Mouse (Mus musculus) NIH3T3 (cell line): ENCODE data around the gene Gm44596.

Experiments
- DNase-seq: peaks from one replicate; pipeline ENCODE4 v3.0.0-alpha.2; 2012; ENCODE audit warnings: low read depth

Gm44596 gene

GRCm38 (mm10) chr6:128375192-128375591 is at the start of gene Gm44596, which contains the start of gene Tex52:
Gene Gm44596 (plus strand): TSS chr6:128375503.
Gene Tex52 (plus strand): TSS chr6:128375456.
- DNase-seq: no peak

DNA sequence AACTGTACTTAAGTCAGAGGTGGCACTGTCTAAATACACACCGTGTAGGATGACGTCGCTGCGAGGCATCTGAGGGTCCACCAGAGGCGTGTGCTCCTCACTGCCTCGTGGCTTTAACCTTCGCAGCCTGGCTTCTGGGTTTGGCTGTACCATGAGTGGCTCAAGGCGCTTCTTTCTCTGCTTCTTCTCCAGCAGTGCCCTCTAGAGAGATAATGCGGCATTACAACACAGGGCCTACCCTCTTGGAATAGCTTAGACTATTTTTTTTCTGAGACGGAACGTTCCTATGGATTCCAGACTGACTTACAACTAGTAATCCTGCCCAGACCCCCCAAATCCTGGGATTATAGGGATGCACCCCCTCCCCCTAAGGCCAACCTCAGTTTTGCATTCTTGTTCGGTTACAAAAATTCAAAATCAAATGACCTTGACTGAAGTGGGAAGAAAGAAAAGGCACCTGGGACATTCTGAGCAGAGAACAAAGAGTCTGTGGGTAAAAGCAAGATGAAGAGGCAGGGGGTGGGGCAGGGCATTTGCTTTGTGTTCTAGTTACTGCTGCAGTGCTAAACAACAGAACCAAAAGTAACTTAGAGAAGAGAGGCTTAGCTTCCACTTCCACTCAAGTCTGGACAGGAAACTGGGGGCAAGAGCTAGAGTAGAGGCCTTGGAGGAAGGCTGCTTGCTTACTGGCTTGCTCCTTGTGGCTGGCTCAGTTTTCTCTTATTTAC is 40.7 kb upstream of the Gm44596 start:
- DNase-seq: peak; percentile 81

DNA sequence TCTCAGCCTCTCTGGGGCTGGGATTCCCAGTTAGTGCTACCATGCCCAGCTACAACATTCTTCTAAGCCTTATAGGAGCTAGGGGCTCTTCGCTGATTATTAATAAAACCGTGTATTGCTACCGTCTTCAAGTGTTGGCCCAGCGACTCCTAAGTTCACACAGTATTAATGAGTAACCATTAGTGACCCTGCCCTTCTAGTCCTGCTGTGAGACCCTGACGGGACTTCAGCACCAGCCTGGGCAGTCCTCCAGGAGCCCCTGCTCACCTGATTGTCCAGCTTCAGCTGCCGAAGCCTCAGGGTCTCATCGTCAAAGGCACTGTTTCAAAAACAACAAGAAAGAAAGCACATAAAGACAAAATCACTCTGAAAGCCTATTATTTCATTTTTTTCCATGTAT is 37.8 kb upstream of the Gm44596 start:
- no peak for DNase-seq

GRCm38 (mm10) chr6:128338876-128339275 is 36.4 kb upstream of the Gm44596 start:
- DNase-seq: no peak

- DNase-seq: peak; percentile 65
Observed at GRCm38 (mm10) chr6:128341956-128342723, 33.2 kb upstream of the Gm44596 start.

- DNase-seq: no peak
Observed at GRCm38 (mm10) chr6:128345623-128346022, 29.7 kb upstream of the Gm44596 start.

- no peak for DNase-seq
Observed at GRCm38 (mm10) chr6:128346782-128347181, 28.5 kb upstream of the Gm44596 start.

DNA sequence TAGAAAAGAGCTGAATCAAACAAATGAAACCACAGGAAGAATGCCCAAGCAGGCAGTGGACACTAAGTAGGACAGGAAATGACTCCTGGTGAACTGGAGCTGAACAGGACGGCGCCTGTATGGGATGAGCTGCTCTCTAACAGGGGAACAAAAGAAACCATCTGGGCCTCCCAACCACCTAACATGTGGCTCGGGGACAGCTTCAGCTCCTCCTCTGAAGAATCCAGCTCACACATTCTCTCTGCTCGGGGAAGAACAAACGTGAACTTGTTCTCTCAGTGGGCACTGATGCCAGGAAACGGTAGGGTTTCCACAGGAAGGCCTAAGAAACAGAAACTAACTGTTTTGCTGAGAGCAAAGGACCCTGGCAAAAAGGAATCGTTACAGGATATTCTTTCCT is 25.6 kb upstream of the Gm44596 start:
- no peak for DNase-seq

GRCm38 (mm10) chr6:128354140-128354539 is 21.2 kb upstream of the Gm44596 start:
- peak; percentile 56 for DNase-seq

- DNase-seq: peak; percentile 77
Observed at GRCm38 (mm10) chr6:128355201-128355681, 20.1 kb upstream of the Gm44596 start.

DNA sequence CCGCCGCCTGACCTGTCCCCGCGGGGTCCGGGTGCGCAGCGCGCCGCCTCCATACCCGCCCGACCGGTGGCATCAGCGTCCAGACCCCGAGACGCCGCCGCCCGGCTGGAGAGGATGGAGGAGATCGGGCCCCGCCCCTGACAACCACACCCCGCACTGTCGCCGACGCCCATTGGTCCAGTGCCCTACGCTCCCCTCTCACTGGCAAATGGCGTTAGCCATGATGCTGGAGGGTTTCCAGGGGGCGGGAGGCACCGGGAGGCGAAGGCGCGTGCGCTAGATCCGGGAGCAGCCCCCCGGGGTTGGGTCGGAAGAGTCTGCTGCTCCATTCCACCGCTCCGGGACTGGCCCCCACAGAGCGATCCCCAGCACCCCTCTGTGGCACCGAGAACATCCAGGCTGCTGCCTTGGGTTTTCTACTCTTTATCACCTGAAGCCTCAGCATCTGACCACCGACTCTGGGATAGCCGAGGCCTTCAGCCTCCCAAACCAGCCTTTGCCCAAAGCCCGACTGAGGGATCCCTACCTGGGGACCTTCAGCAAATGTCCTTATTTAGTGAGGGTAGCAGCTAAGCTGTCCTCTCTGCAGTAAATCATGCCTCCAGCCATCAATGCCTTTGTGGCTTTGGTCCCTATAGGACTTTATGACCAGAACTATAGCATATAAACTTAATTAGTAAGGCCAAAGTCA is 19.4 kb upstream of the Gm44596 start, which contains the start of gene Tulp3:
Gene Tulp3, minus strand, starts transcription at position 126 of the 691 bp plus-strand sequence.
- DNase-seq: peak; percentile 100

GRCm38 (mm10) chr6:128358999-128359398 is 16.3 kb upstream of the Gm44596 start:
- peak; percentile 85 for DNase-seq

DNA sequence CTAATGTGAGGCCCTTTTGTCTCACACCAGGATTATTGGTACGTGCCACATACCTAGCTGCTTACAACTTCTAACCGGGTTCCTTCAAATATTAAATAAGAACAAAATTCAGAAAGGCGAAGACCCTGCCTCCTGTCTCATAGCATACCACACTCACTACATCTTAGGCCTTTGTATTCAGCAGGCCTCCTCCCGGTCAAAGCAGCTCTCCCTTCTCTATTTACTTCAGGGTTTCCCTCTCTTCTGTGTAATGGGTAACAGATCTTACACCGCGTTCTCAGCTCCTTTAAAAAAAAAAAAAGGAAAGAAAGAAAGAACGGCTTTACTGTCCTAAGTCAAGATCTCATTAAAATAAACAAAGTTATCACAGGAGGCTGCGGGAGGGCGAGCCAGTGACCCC is 13.4 kb upstream of the Gm44596 start:
- DNase-seq: peak; percentile 26

- DNase-seq: peak; percentile 94
Observed at GRCm38 (mm10) chr6:128362381-128363006, 12.8 kb upstream of the Gm44596 start, which contains the start of the genes Rhno1 and Foxm1. Gene Rhno1 (minus strand): TSS chr6:128362911. Gene Foxm1 (plus strand): TSS chr6:128362967.

GRCm38 (mm10) chr6:128363007-128363825 is 12.1 kb upstream of the Gm44596 start:
- peak; percentile 55 for DNase-seq

GRCm38 (mm10) chr6:128364721-128365120 is 10.6 kb upstream of the Gm44596 start:
- DNase-seq: peak; percentile 72

- DNase-seq: peak; percentile 55
Observed at GRCm38 (mm10) chr6:128366466-128366865, 8.8 kb upstream of the Gm44596 start.

GRCm38 (mm10) chr6:128370040-128370439 is 5.3 kb upstream of the Gm44596 start:
- DNase-seq: no peak

GRCm38 (mm10) chr6:128376371-128377085 is 1.2 kb downstream of the Gm44596 start:
- no peak for DNase-seq

- DNase-seq: no peak
Observed at GRCm38 (mm10) chr6:128379636-128380035, 4.3 kb downstream of the Gm44596 start.
